8 mouse cellular contexts compared by ENCODE assay signal in the genomic region with DNA sequence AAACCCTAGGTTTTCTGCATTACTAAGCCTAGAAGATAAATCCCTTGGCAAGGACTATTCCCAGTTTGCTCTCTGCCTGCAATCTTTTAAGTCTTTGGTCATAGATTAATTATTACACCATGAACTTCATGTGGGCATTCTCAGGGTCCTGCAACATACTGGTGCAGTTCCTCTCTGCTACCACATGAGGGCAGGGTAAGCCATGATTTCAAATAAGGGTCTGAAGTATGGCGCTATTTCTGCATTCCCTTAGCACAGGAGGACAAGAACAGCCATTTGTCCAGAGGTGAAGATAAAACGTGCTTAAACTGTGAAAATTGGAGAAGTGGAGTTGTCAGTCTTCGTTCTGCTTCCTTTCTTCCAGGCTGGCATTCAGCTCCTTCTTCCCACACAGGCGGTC. TPM values are rescaled to one million over a fixed set of nuclear protein-coding genes. Genes with fewer than 3 reads are reported as not detected.
DNase-seq lines count a peak whose midpoint lies in the region; ATAC-seq and TF ChIP-seq lines count a peak whose summit lies in the region.

No protein-coding gene starts in this region.

- H3K27me3 ChIP-seq in ES-Bruce4 (ENCODE audit: control insufficient read depth, insufficient read depth, low read length, poor library complexity, severe bottlenecking), result no peaks in the 10 kb centered on the region
- no peaks in the 10 kb centered on the region for H3K27me3 ChIP-seq in heart, embryonic 15.5 days
- no peaks in the 10 kb centered on the region for H3K27me3 ChIP-seq in liver, adult 2 months (ENCODE audit: control insufficient read depth, insufficient read depth, low read length)
- no peaks in the 10 kb centered on the region for H3K27me3 ChIP-seq in splenic B cell, adult 2 months (ENCODE audit: control insufficient read depth, insufficient read depth, low read length, poor library complexity, severe bottlenecking)

- no peak for TF ChIP-seq POLR2A in ES-Bruce4 (IDR thresholded peaks at IDR 0.05; ENCODE audit: insufficient read depth, low read length)
- TF ChIP-seq POLR2A in liver, adult 2 months (IDR thresholded peaks at IDR 0.05; ENCODE audit: extremely low read depth, insufficient read depth, low read length), result no peak

- H3K27ac ChIP-seq in ES-Bruce4 (ENCODE audit: insufficient read depth, low read length), result no peak overlapping the region
- no peak overlapping the region for H3K27ac ChIP-seq in brown adipose tissue, adult 24 weeks (replicated peaks; ENCODE audit: low read depth, low read length)
- no peak overlapping the region for H3K27ac ChIP-seq in heart, embryonic 15.5 days
- H3K27ac ChIP-seq in liver, adult 2 months (replicated peaks; ENCODE audit: insufficient read depth, low read depth, low read length), result no peak overlapping the region

- TF ChIP-seq CTCF in ES-Bruce4 (IDR thresholded peaks at IDR 0.05; ENCODE audit: low read depth, low read length), result peak; percentile 23
- TF ChIP-seq CTCF in liver, adult 2 months (IDR thresholded peaks at IDR 0.05; ENCODE audit: low read depth, low read length), result peak; percentile 71

- no peaks in the 10 kb centered on the region for H3K36me3 ChIP-seq in ES-Bruce4 (ENCODE audit: control insufficient read depth, insufficient read depth, low read length, poor library complexity, severe bottlenecking)
- no peaks in the 10 kb centered on the region for H3K36me3 ChIP-seq in heart, embryonic 15.5 days
- no peaks in the 10 kb centered on the region for H3K36me3 ChIP-seq in liver, adult 2 months (ENCODE audit: control insufficient read depth, insufficient read depth, low read length)
- H3K36me3 ChIP-seq in splenic B cell, adult 2 months (ENCODE audit: control insufficient read depth, insufficient read depth, low read length, poor library complexity, severe bottlenecking), result no peaks in the 10 kb centered on the region

- DNase-seq in fibroblast of lung, adult 2 months (ENCODE audit: low read depth), result peak; percentile 39
- DNase-seq in kidney, postnatal 10 days, result peak; percentile 75
- DNase-seq in liver, adult 2 months (ENCODE audit: extremely low read depth, low read depth, low spot score), result peak; percentile 92
- DNase-seq in monocyte, adult 2 months (ENCODE audit: low read depth in 1 of 2, low spot score in 2 of 2), result peak; percentile 12 to 25
- DNase-seq in splenic B cell, adult 2 months (ENCODE audit: low read depth, low spot score), result peak; percentile 86

- H3K4me2 ChIP-seq in heart, embryonic 15.5 days, result peak overlapping the region; percentile 56

- no peak overlapping the region for H3K9ac ChIP-seq in ES-Bruce4 (ENCODE audit: low read depth, poor library complexity, severe bottlenecking)
- no peak overlapping the region for H3K9ac ChIP-seq in heart, embryonic 15.5 days
- no peak overlapping the region for H3K9ac ChIP-seq in liver, adult 2 months (ENCODE audit: low read depth, low read length)

- peaks cover 20% of the 10 kb centered on the region for H3K79me2 ChIP-seq in liver, adult 2 months (ENCODE audit: control insufficient read depth, insufficient read depth, low read length)

- H3K4me3 ChIP-seq in ES-Bruce4 (ENCODE audit: low read depth, low read length), result no peak overlapping the region
- H3K4me3 ChIP-seq in brown adipose tissue, adult 24 weeks (ENCODE audit: insufficient read depth, low read depth, low read length), result 0 out of 2 replicates have a peak overlapping the region, but pooled peaks have one; percentile 32
- H3K4me3 ChIP-seq in heart, embryonic 15.5 days, result peak overlapping the region; percentile 34
- H3K4me3 ChIP-seq in liver, adult 2 months (ENCODE audit: insufficient read depth, low read depth, low read length), result no peak overlapping the region

- no peaks in the 10 kb centered on the region for H3K4me1 ChIP-seq in ES-Bruce4 (ENCODE audit: control insufficient read depth, insufficient read depth, low read length)
- 0 out of 2 replicates have a peak, but pooled peaks cover 3% of the 10 kb centered on the region for H3K4me1 ChIP-seq in brown adipose tissue, adult 24 weeks (ENCODE audit: control insufficient read depth, insufficient read depth, insufficient read length, low read length)
- H3K4me1 ChIP-seq in heart, embryonic 15.5 days (replicated peaks), result peaks cover 3% of the 10 kb centered on the region; the same call in 1 of the 2 replicates
- peaks cover 11% of the 10 kb centered on the region; the same call in 1 of the 2 replicates for H3K4me1 ChIP-seq in liver, adult 2 months (ENCODE audit: control insufficient read depth, insufficient read depth, low read length)

- no peaks in the 10 kb centered on the region for H3K9me3 ChIP-seq in ES-Bruce4 (replicated peaks; ENCODE audit: control insufficient read depth, insufficient read depth, low read length, poor library complexity, severe bottlenecking)
- H3K9me3 ChIP-seq in heart, embryonic 15.5 days (replicated peaks), result no peaks in the 10 kb centered on the region

- no peak for TF ChIP-seq EP300 in ES-Bruce4 (IDR thresholded peaks at IDR 0.05; ENCODE audit: insufficient read depth, low read depth, low read length)

- no peak for ATAC-seq in heart, embryonic 15.5 days (replicated peaks; ENCODE audit: insufficient number of reproducible peaks, insufficient read depth, low FRiP score, low read depth)

- WGBS in heart, embryonic 15.5 days, result 19% methylated on average over 4 of the region's 4 CpGs
- WGBS in liver, adult 2 months, result 21% methylated on average over 4 of the region's 4 CpGs

RNA-seq across cellular contexts. Expression of a gene that starts 1.8 kb away (rescaled TPM):
- polyA plus RNA-seq in ES-Bruce4 (2011; ENCODE audit: insufficient read depth, insufficient read length, low read depth, missing spikeins), result 32.8 and 38.1 TPM in 2 replicates
- 18.9 and 19.3 TPM in 2 replicates for polyA plus RNA-seq in brown adipose tissue, adult 24 weeks (2012; ENCODE audit: insufficient read depth, insufficient read length, missing spikeins)
- polyA plus RNA-seq in heart, embryonic 15.5 days (2015; fragmentation: Nextera tagmentation; extraction: Ambion mirVana), result 14.8 and 19.5 TPM in 2 replicates
- total RNA-seq in liver, adult 2 months (2014; rRNA removed), result 18.8 and 25.0 TPM in 2 replicates
- 18.9 and 19.0 TPM in 2 replicates for polyA plus RNA-seq in liver, adult 2 months (2012; rRNA removed)

RNA-seq across cellular contexts. Expression of a gene that starts 12.6 kb away (rescaled TPM):
- 71.2 and 76.3 TPM in 2 replicates for polyA plus RNA-seq in ES-Bruce4 (2011; ENCODE audit: insufficient read depth, insufficient read length, low read depth, missing spikeins)
- 11.5 and 13.2 TPM in 2 replicates for polyA plus RNA-seq in brown adipose tissue, adult 24 weeks (2012; ENCODE audit: insufficient read depth, insufficient read length, missing spikeins)
- polyA plus RNA-seq in heart, embryonic 15.5 days (2015; fragmentation: Nextera tagmentation; extraction: Ambion mirVana), result 36.1 and 42.4 TPM in 2 replicates
- total RNA-seq in liver, adult 2 months (2014; rRNA removed), result 7.2 and 8.2 TPM in 2 replicates
- polyA plus RNA-seq in liver, adult 2 months (2012; rRNA removed), result 7.3 and 11.0 TPM in 2 replicates

Comparison
In these comparisons a context has a peak if more than half of its experiments do, and no peak if none do; other contexts are left out.
1. H3K4me3 ChIP-seq: peak in brown adipose tissue, adult 24 weeks (single experiment) and heart, embryonic 15.5 days (single experiment); none in ES-Bruce4 (single experiment) and liver, adult 2 months (single experiment).
2. DNase-seq: peak in every context shown above with its lines; median percentile 92 in liver, adult 2 months; 86 in splenic B cell, adult 2 months; 75 in kidney, postnatal 10 days; 39 in fibroblast of lung, adult 2 months; 18 in monocyte, adult 2 months.